In the genomic region with DNA sequence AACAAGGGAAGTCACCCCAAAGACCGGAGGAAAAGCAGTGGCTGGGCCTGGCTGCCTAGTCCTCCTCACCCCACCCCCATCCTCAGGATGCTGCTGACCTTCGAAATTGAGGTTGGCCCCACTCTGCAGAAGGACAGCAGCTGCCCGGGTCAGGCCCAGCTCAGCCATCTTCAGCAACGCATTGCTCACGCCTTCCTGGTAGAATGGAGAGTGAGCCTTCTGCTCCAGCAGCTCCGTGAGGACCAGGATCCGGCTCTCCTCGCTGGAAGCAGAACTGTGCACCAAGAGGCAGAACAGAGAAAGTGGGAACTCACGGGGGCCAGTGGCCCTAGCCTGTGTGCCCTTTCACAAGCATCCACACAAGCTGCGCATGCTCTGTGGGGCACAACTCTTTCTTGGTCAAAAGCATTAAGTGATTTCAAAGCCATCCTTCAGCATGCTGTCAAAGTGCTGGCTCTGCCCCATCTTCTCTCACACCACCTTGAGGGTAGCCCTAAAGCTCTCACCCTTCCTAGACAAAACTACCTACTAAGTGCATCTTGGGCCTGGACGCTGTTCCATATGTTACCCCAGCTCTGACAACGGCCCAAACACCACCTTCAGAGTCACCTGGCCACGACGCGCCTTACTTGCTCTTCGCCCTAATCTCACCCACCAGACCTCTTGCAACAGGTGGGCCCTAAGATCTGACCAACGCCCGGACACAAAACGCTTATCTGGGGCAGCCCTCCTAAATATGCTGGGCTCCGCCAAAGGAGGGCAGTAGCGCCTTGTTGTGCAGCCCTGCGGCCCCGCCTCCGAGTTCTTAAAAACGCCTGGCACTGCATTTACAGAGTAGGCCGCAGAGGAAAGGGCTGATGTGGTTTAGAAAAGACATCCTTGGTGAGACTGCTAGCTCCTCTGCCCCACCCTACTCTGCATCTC, we compare ENCODE assay signal across 8 mouse cellular contexts. TPM values are rescaled to one million over a fixed set of nuclear protein-coding genes. Genes with fewer than 3 reads are reported as not detected.
DNase-seq lines count a peak whose midpoint lies in the region; ATAC-seq and TF ChIP-seq lines count a peak whose summit lies in the region.

No protein-coding gene starts in this region.

- TF ChIP-seq POLR2A in liver, adult 2 months (IDR thresholded peaks at IDR 0.05; ENCODE audit: extremely low read depth, insufficient read depth, low read length), result no peak

- peak overlapping the region; percentile 94 for H3K4me2 ChIP-seq in midbrain, embryonic 16.5 days (ENCODE audit: low read length)
- H3K4me2 ChIP-seq in stomach, postnatal 0 days (replicated peaks; ENCODE audit: low read depth), result peak overlapping the region; percentile 94

- H3K4me1 ChIP-seq in liver, adult 2 months (ENCODE audit: control insufficient read depth, insufficient read depth, low read length), result peaks cover 9% of the 10 kb centered on the region
- H3K4me1 ChIP-seq in midbrain, embryonic 16.5 days (ENCODE audit: control insufficient read depth, insufficient read depth, low read length), result peaks cover 13% of the 10 kb centered on the region
- H3K4me1 ChIP-seq in stomach, postnatal 0 days (replicated peaks; ENCODE audit: control insufficient read depth, insufficient read depth), result peaks cover 5% of the 10 kb centered on the region; the same call in 1 of the 2 replicates

- DNase-seq in heart, adult 11 months, result peak; percentile 93
- no peak for DNase-seq in heart, adult 8-10 months (ENCODE audit: low spot score)
- peak; percentile 66 for DNase-seq in brain, adult 2 months (ENCODE audit: low read depth, low spot score)
- DNase-seq in frontal cortex, postnatal 25 days (ENCODE audit: low spot score in 2 of 2), result peak; percentile 26 to 43
- peak; percentile 40 for DNase-seq in kidney, adult 11 months
- DNase-seq in liver, adult 2 months (ENCODE audit: extremely low read depth, low read depth, low spot score), result peak; percentile 44
- DNase-seq in stomach, postnatal 0 days (ENCODE audit: low spot score), result peak; percentile 65

- no peaks in the 10 kb centered on the region for H3K9me3 ChIP-seq in midbrain, embryonic 16.5 days (replicated peaks; ENCODE audit: control insufficient read depth, low read length, poor library complexity, severe bottlenecking)
- H3K9me3 ChIP-seq in stomach, postnatal 0 days (ENCODE audit: control insufficient read depth, low read length), result no peaks in the 10 kb centered on the region

- peak; percentile 29; the same call in 1 of the 2 replicates for TF ChIP-seq CTCF in liver, adult 2 months (IDR thresholded peaks at IDR 0.05; ENCODE audit: low read depth, low read length)
- peak; percentile 64 for TF ChIP-seq CTCF in stomach, postnatal 0 days (IDR thresholded peaks at IDR 0.05; ENCODE audit: low read depth)

- no peak for TF ChIP-seq EP300 in stomach, postnatal 0 days (optimal IDR thresholded peaks at IDR 0.05)

- peak overlapping the region; percentile 95 for H3K4me3 ChIP-seq in liver, adult 2 months (ENCODE audit: insufficient read depth, low read depth, low read length)
- peak overlapping the region; percentile 77 for H3K4me3 ChIP-seq in midbrain, embryonic 16.5 days (ENCODE audit: low read depth, low read length)
- H3K4me3 ChIP-seq in stomach, postnatal 0 days (ENCODE audit: low read depth, low read length), result peak overlapping the region; percentile 87

- ATAC-seq in midbrain, embryonic 16.5 days, result no peak
- ATAC-seq in stomach, postnatal 0 days (ENCODE audit: low FRiP score, low TSS enrichment), result peak; percentile 0; the same call in 1 of the 2 replicates

- peak overlapping the region; percentile 88 for H3K9ac ChIP-seq in liver, adult 2 months (ENCODE audit: low read depth, low read length)
- peak overlapping the region; percentile 78 for H3K9ac ChIP-seq in midbrain, embryonic 16.5 days (ENCODE audit: low read depth, low read length)
- H3K9ac ChIP-seq in stomach, postnatal 0 days (ENCODE audit: low read length), result peak overlapping the region; percentile 94

- no peak overlapping the region for H3K27ac ChIP-seq in liver, adult 2 months (replicated peaks; ENCODE audit: insufficient read depth, low read depth, low read length)
- H3K27ac ChIP-seq in midbrain, embryonic 16.5 days (ENCODE audit: low read length), result no peak overlapping the region; the same call in 1 of the 2 replicates
- peak overlapping the region; percentile 75 for H3K27ac ChIP-seq in stomach, postnatal 0 days (replicated peaks)

- 31% methylated on average over 26 of the region's 26 CpGs for WGBS in liver, adult 2 months
- WGBS in midbrain, embryonic 16.5 days, result 38% methylated on average over 26 of the region's 26 CpGs
- 30% methylated on average over 26 of the region's 26 CpGs for WGBS in stomach, postnatal 0 days

- peaks cover 12% of the 10 kb centered on the region; the same call in 1 of the 2 replicates for H3K79me2 ChIP-seq in liver, adult 2 months (ENCODE audit: control insufficient read depth, insufficient read depth, low read length)

- no peaks in the 10 kb centered on the region for H3K27me3 ChIP-seq in liver, adult 2 months (ENCODE audit: control insufficient read depth, insufficient read depth, low read length)
- H3K27me3 ChIP-seq in midbrain, embryonic 16.5 days (ENCODE audit: control insufficient read depth, insufficient read depth, low read depth, low read length), result no peaks in the 10 kb centered on the region
- H3K27me3 ChIP-seq in stomach, postnatal 0 days (ENCODE audit: control insufficient read depth, insufficient read depth, low read length), result no peaks in the 10 kb centered on the region

- H3K36me3 ChIP-seq in liver, adult 2 months (ENCODE audit: control insufficient read depth, insufficient read depth, low read length), result no peaks in the 10 kb centered on the region
- H3K36me3 ChIP-seq in midbrain, embryonic 16.5 days (ENCODE audit: control insufficient read depth, insufficient read depth, low read length), result peaks cover 31% of the 10 kb centered on the region
- peaks cover 19% of the 10 kb centered on the region for H3K36me3 ChIP-seq in stomach, postnatal 0 days (ENCODE audit: control insufficient read depth, insufficient read depth, low read length)

RNA-seq across cellular contexts. Expression of a gene that starts 3.0 kb away (rescaled TPM):
- total RNA-seq in heart, adult 8-10 months (2022), result 10 to 100 TPM in 1 of 4 experiments, 1 to 10 TPM in 3; 8.4 to 11.3 (median 8.7) TPM
- 4.6 and 5.6 TPM in 2 replicates for total RNA-seq in liver, adult 2 months (2014; rRNA removed)
- 15.4 and 17.4 TPM in 2 replicates for polyA plus RNA-seq in liver, adult 2 months (2012; rRNA removed)
- polyA plus RNA-seq in midbrain, embryonic 16.5 days (2015; fragmentation: Nextera tagmentation; extraction: Ambion mirVana), result 41.7 and 48.0 TPM in 2 replicates
- 17.2 and 19.6 TPM in 2 replicates for polyA plus RNA-seq in stomach, postnatal 0 days (2015; fragmentation: Nextera tagmentation; extraction: Ambion mirVana)

RNA-seq across cellular contexts. Expression of a gene that starts 7.7 kb away (rescaled TPM):
- total RNA-seq in heart, adult 8-10 months (2022), result under 1 TPM; 0.28 to 1.00 (median 0.73) TPM
- not detected in 2 replicates for total RNA-seq in liver, adult 2 months (2014; rRNA removed)
- 0.32 TPM in 1 of 2 replicates, not detected in the other for polyA plus RNA-seq in liver, adult 2 months (2012; rRNA removed)
- 1.8 and 2.4 TPM in 2 replicates for polyA plus RNA-seq in midbrain, embryonic 16.5 days (2015; fragmentation: Nextera tagmentation; extraction: Ambion mirVana)
- 1.8 and 2.0 TPM in 2 replicates for polyA plus RNA-seq in stomach, postnatal 0 days (2015; fragmentation: Nextera tagmentation; extraction: Ambion mirVana)

RNA-seq across cellular contexts. Expression of a gene that starts 19.5 kb away (rescaled TPM):
- 10 to 100 TPM; 23.8 to 27.7 (median 25.3) TPM for total RNA-seq in heart, adult 8-10 months (2022)
- 8.3 and 8.8 TPM in 2 replicates for total RNA-seq in liver, adult 2 months (2014; rRNA removed)
- polyA plus RNA-seq in liver, adult 2 months (2012; rRNA removed), result 11.9 and 15.9 TPM in 2 replicates
- 105 and 109 TPM in 2 replicates for polyA plus RNA-seq in midbrain, embryonic 16.5 days (2015; fragmentation: Nextera tagmentation; extraction: Ambion mirVana)
- polyA plus RNA-seq in stomach, postnatal 0 days (2015; fragmentation: Nextera tagmentation; extraction: Ambion mirVana), result 52.4 and 53.3 TPM in 2 replicates

RNA-seq across cellular contexts. Expression of a gene that starts 23.6 kb away (rescaled TPM):
- total RNA-seq in heart, adult 8-10 months (2022), result 1 to 10 TPM in 1 of 4 experiments, under 1 TPM in 3; 0.24 to 1.2 (median 0.55) TPM
- total RNA-seq in liver, adult 2 months (2014; rRNA removed), result not detected in 2 replicates
- polyA plus RNA-seq in liver, adult 2 months (2012; rRNA removed), result 0.11 TPM in 1 of 2 replicates, not detected in the other
- polyA plus RNA-seq in midbrain, embryonic 16.5 days (2015; fragmentation: Nextera tagmentation; extraction: Ambion mirVana), result 0.99 and 2.1 TPM in 2 replicates
- polyA plus RNA-seq in stomach, postnatal 0 days (2015; fragmentation: Nextera tagmentation; extraction: Ambion mirVana), result 2.0 and 2.5 TPM in 2 replicates
